Mouse (Mus musculus): ENCODE results near the gene Pacrg. TPM values are rescaled to one million over a fixed set of nuclear protein-coding genes. Genes with fewer than 3 reads are reported as not detected.

The Pacrg gene
- total RNA-seq, 2 experiments from 2014 or later, result not detected

GRCm38 (mm10) chr17:10392342-10393034, 447.6 kb downstream of the Pacrg start:
- peak; percentile 83 for ATAC-seq (replicated peaks; ENCODE audit: poor library complexity, severe bottlenecking)

GRCm38 (mm10) chr17:10390232-10391172, 449.6 kb downstream of the Pacrg start:
- no peak for ATAC-seq (replicated peaks; ENCODE audit: poor library complexity, severe bottlenecking)

GRCm38 (mm10) chr17:10389740-10390139, 450.4 kb downstream of the Pacrg start:
- ATAC-seq (replicated peaks; ENCODE audit: poor library complexity, severe bottlenecking), result no peak

GRCm38 (mm10) chr17:10386548-10386947, 453.6 kb downstream of the Pacrg start:
- ATAC-seq (replicated peaks; ENCODE audit: poor library complexity, severe bottlenecking), result no peak

GRCm38 (mm10) chr17:10383406-10383805, 456.7 kb downstream of the Pacrg start:
- ATAC-seq (replicated peaks; ENCODE audit: poor library complexity, severe bottlenecking), result peak; percentile 83

GRCm38 (mm10) chr17:10378467-10379175, 461.5 kb downstream of the Pacrg start:
- no peak for ATAC-seq (replicated peaks; ENCODE audit: poor library complexity, severe bottlenecking)

- no peak for ATAC-seq (replicated peaks; ENCODE audit: poor library complexity, severe bottlenecking)
Measured at GRCm38 (mm10) chr17:10377606-10378005, 462.5 kb downstream of the Pacrg start.

- no peak for ATAC-seq (replicated peaks; ENCODE audit: poor library complexity, severe bottlenecking)
Measured at GRCm38 (mm10) chr17:10374316-10374715, 465.8 kb downstream of the Pacrg start.

GRCm38 (mm10) chr17:10373727-10374126, 466.4 kb downstream of the Pacrg start:
- ATAC-seq (replicated peaks; ENCODE audit: poor library complexity, severe bottlenecking), result no peak

- ATAC-seq (replicated peaks; ENCODE audit: poor library complexity, severe bottlenecking), result no peak
Measured at GRCm38 (mm10) chr17:10372001-10372785, 467.9 kb downstream of the Pacrg start.

GRCm38 (mm10) chr17:10371472-10371871, 468.6 kb downstream of the Pacrg start:
- peak; percentile 52 for ATAC-seq (replicated peaks; ENCODE audit: poor library complexity, severe bottlenecking)

- peak; percentile 84 for ATAC-seq (replicated peaks; ENCODE audit: poor library complexity, severe bottlenecking)
Measured at GRCm38 (mm10) chr17:10370660-10371130, 469.4 kb downstream of the Pacrg start.

- ATAC-seq (replicated peaks; ENCODE audit: poor library complexity, severe bottlenecking), result peak; percentile 66
Measured at GRCm38 (mm10) chr17:10369961-10370659, 470.0 kb downstream of the Pacrg start.

GRCm38 (mm10) chr17:10367044-10367443, 473.1 kb downstream of the Pacrg start:
- no peak for ATAC-seq (replicated peaks; ENCODE audit: poor library complexity, severe bottlenecking)

GRCm38 (mm10) chr17:10366577-10366976, 473.5 kb downstream of the Pacrg start:
- no peak for ATAC-seq (replicated peaks; ENCODE audit: poor library complexity, severe bottlenecking)

- ATAC-seq (replicated peaks; ENCODE audit: poor library complexity, severe bottlenecking), result no peak
Measured at GRCm38 (mm10) chr17:10365501-10366482, 474.3 kb downstream of the Pacrg start.

GRCm38 (mm10) chr17:10363151-10363550, 477.0 kb downstream of the Pacrg start:
- ATAC-seq (replicated peaks; ENCODE audit: poor library complexity, severe bottlenecking), result no peak

- no peak for ATAC-seq (replicated peaks; ENCODE audit: poor library complexity, severe bottlenecking)
Measured at GRCm38 (mm10) chr17:10361882-10362291, 478.2 kb downstream of the Pacrg start.

All from granulocyte monocyte progenitor cell, adult 5-6 weeks (primary cell).